Mouse (Mus musculus): Measurements from ENCODE around the gene Olfr1338. TPM values are rescaled to one million over a fixed set of nuclear protein-coding genes. Genes with fewer than 3 reads are reported as not detected.
"Not testable (repeated sequence)": the region's sequence is repeated elsewhere in the genome, so short reads cannot be mapped to it uniquely, and the experiment has no call there.

Olfr1338 gene
- not detected in 2 replicates for polyA plus RNA-seq (2015; fragmentation: Nextera tagmentation; extraction: Ambion mirVana)

DNA sequence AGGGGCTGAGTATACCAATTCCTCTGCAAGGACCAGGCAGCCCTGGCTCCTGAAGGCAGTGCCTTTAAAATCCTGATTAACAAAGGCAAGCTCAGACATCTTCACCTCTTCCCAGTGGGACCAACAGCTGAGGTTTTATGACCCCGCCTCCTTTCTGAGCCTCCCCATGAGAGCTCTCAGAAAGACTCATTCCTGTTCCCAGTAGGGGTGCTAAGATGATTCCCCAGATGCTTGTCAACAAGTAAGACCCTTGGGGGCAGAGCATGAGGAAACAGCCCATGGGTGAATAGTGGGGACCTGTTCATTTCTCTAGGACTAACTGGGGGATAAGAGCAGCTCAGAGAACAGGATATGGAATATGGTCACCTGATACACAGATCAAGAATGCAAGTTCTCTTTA, at the start of gene Olfr1338:
Gene Olfr1338, minus strand, starts transcription at position 101 of the 400 bp plus-strand sequence.
- Histone ChIP-seq H3K36me3 (no peaks in the 10 kb centered on the region), H3K27ac (no peak within 1 kb of the TSS), H3K4me1 (no peaks in the 10 kb centered on the region), H3K9ac (no peak within 1 kb of the TSS), H3K27me3 (no peaks in the 10 kb centered on the region), H3K9me3 (no peaks in the 10 kb centered on the region), H3K4me2 (no peak within 1 kb of the TSS), H3K4me3 (no peak within 1 kb of the TSS)
- 74% methylated on average over 1 of the region's 1 CpGs for WGBS
- ATAC-seq (ENCODE audit: borderline replicate concordance, extremely low read depth, low FRiP score, low TSS enrichment): no peak

DNA sequence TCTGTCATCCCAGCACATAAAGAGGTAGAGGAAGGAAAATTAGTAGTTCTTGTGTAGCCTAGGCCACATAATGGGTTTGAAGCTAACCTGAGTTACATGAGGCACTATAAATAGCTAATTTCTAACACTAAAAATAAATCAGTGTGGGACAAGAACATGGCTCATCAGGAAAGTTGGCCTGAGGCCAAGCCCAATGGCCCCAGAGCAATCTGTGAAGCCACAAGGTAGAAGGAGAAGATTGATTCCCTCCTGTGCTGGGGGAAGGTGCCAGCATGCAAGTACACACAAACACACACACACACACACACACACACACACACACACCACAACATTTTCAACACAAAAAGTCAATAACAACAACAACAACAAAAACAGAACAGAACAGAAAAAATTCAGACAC, 34.3 kb upstream of the Olfr1338 start:
- not testable (repeated sequence) for H3K4me1 ChIP-seq; H3K27ac ChIP-seq; H3K27me3 ChIP-seq; ATAC-seq (ENCODE audit: borderline replicate concordance, extremely low read depth, low FRiP score, low TSS enrichment); H3K36me3 ChIP-seq; H3K4me3 ChIP-seq; H3K9me3 ChIP-seq; H3K4me2 ChIP-seq; H3K9ac ChIP-seq

DNA sequence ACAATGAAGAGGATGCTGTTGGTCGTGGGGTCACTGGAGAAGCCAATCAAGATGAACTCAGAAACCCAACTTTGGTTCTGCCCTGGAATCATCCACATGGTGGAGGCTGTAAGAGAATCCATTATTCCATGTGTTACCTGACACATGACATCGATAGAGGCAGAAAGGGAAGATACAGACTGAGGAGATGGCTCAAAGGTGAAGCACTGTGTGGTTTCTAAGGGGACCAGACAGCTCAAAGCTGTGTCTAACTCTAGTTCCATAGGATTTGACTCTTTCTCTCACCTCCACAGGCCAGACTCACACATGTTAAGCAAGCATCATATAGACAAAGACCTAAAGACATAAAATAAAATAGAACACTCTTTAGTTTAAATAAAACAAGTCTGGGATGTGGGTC, 23.9 kb upstream of the Olfr1338 start, which contains the start of gene Olfr1337:
Gene Olfr1337, minus strand, starts transcription at position 101 of the 400 bp plus-strand sequence.
- no peak within 1 kb of the TSS for H3K9ac ChIP-seq
- WGBS: 75% methylated on average over 2 of the region's 2 CpGs
- no peak within 1 kb of the TSS for H3K27ac ChIP-seq
- H3K9me3 ChIP-seq: no peaks in the 10 kb centered on the region
- ATAC-seq (ENCODE audit: borderline replicate concordance, extremely low read depth, low FRiP score, low TSS enrichment): no peak
- H3K4me2 ChIP-seq: no peak within 1 kb of the TSS
- H3K4me1 ChIP-seq: no peaks in the 10 kb centered on the region
- H3K4me3 ChIP-seq: no peak within 1 kb of the TSS
- H3K27me3 ChIP-seq: no peaks in the 10 kb centered on the region
- H3K36me3 ChIP-seq: no peaks in the 10 kb centered on the region

DNA sequence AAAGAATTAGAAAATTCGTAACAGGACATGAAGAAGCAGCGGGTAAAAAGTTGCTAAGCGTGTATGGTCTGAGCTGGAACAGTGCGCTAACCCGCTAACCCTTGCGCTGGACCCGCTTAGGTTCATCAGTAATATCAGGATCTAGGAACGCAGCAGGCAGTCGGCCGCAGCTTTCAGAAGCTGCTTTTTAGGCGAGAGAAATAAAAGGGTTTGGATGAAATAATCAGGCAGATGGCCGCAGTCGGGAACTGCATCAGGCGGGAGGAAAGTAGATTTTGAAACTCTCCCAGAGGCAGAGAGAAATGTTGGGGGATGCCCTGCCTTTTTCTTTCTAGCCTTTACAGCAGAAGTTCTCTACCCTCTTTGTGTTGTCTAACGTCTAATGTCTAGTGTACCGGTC, 16.7 kb downstream of the Olfr1338 start:
- Histone ChIP-seq H3K27ac (no peak overlapping the region), H3K9ac (no peak overlapping the region), H3K27me3 (peaks cover 14% of the 10 kb centered on the region), H3K4me2 (no peak overlapping the region), H3K4me1 (no peaks in the 10 kb centered on the region), H3K9me3 (peaks cover 6% of the 10 kb centered on the region; the same call in 1 of the 2 replicates), H3K4me3 (no peak overlapping the region), H3K36me3 (no peaks in the 10 kb centered on the region)
- WGBS: 10% methylated on average over 16 of the region's 16 CpGs
- no peak for ATAC-seq (ENCODE audit: borderline replicate concordance, extremely low read depth, low FRiP score, low TSS enrichment)

DNA sequence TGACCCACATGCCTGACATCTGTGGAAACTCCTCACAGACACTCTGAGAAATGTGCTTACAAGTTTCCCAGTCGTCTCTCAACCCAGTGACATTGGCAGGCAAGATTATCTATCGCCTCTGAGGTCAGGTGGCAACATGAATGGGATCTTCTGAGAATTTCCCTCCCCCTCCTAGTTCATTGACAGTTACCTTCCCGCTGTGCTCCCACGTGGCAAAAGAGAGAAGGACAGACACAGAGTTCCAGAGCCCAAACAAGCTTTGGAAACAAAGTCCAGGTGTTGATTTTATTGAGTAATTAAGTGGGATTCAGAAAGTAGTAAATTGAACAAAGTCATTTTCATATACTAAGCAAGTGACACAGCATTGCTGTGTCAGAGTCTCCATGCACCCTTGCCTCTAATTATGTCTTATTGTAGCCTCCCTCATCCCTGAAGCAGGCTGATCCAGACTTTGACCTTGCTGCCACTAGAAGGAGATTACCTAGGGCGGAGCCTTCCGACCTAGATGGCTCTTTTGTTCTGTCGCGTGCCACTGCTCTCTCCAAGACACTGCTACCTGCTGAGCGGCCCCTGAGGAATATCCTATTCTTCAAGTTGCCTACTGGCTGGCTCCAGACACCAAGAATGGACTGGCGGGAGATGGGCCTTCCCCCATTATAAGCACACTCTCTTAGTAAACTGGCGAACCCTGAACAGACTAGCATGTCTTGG, 17.4 kb downstream of the Olfr1338 start:
- Histone ChIP-seq H3K36me3 (no peaks in the 10 kb centered on the region), H3K4me1 (no peaks in the 10 kb centered on the region), H3K27me3 (peaks cover 14% of the 10 kb centered on the region), H3K4me3 (no peak overlapping the region), H3K9ac (no peak overlapping the region), H3K27ac (no peak overlapping the region), H3K4me2 (no peak overlapping the region), H3K9me3 (0 out of 2 replicates have a peak, but pooled peaks cover under 1% of the 10 kb centered on the region)
- 5% methylated on average over 11 of the region's 11 CpGs for WGBS
- no peak for ATAC-seq (ENCODE audit: borderline replicate concordance, extremely low read depth, low FRiP score, low TSS enrichment)

DNA sequence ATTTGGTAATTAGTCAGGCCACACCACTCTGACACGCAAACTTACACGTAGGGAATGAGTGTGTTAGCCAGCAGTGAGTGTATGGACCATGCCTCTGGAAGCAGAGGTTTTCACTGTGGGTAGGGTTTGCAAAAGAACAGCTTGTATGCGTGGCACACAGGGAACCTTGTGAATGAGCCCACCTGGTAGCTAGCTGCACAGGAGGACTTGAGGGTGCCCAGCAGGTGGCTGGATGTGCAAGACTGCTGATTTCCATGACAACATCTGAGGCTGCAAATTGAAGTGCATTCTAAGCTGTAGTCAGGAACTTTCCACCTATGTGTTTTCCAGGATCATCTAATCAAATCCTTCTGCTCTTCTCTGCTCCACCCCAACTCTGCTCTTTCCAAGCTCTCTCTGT, 19.0 kb downstream of the Olfr1338 start:
- WGBS: 55% methylated on average over 3 of the region's 3 CpGs
- Histone ChIP-seq H3K4me2 (no peak overlapping the region), H3K9ac (no peak overlapping the region), H3K9me3 (no peaks in the 10 kb centered on the region), H3K27ac (no peak overlapping the region), H3K36me3 (no peaks in the 10 kb centered on the region), H3K4me3 (no peak overlapping the region), H3K27me3 (peaks cover 14% of the 10 kb centered on the region), H3K4me1 (no peaks in the 10 kb centered on the region)
- ATAC-seq (ENCODE audit: borderline replicate concordance, extremely low read depth, low FRiP score, low TSS enrichment): no peak

DNA sequence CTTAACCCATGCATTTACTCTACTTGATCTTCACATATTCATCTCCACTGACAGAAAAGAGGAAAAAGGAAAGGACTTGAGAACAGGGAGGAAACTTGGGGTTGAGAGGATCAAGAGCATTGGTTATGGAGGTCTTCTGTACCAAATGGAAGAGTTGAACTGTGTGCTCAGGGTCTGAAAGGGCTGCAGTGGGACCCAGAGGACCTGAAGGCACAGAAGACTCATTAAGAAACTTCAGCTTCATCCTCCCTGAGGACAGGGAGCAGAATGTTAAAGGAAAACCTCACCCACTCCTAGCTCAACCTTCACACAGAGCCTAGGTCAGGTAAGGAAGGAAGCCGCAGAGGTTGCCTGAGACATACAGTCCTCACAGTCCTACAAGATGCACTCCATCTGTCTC, 26.7 kb downstream of the Olfr1338 start, which contains the start of gene Olfr1339:
Gene Olfr1339, plus strand, starts transcription at position 301 of the 400 bp plus-strand sequence.
- no peaks in the 10 kb centered on the region for H3K36me3 ChIP-seq
- H3K4me1 ChIP-seq: no peaks in the 10 kb centered on the region
- no peak within 1 kb of the TSS for H3K27ac ChIP-seq
- H3K9me3 ChIP-seq: no peaks in the 10 kb centered on the region
- no peak within 1 kb of the TSS for H3K4me2 ChIP-seq
- H3K27me3 ChIP-seq: no peaks in the 10 kb centered on the region
- WGBS: 78% methylated on average over 1 of the region's 1 CpGs
- no peak for ATAC-seq (ENCODE audit: borderline replicate concordance, extremely low read depth, low FRiP score, low TSS enrichment)
- no peak within 1 kb of the TSS for H3K9ac ChIP-seq
- no peak within 1 kb of the TSS for H3K4me3 ChIP-seq

DNA sequence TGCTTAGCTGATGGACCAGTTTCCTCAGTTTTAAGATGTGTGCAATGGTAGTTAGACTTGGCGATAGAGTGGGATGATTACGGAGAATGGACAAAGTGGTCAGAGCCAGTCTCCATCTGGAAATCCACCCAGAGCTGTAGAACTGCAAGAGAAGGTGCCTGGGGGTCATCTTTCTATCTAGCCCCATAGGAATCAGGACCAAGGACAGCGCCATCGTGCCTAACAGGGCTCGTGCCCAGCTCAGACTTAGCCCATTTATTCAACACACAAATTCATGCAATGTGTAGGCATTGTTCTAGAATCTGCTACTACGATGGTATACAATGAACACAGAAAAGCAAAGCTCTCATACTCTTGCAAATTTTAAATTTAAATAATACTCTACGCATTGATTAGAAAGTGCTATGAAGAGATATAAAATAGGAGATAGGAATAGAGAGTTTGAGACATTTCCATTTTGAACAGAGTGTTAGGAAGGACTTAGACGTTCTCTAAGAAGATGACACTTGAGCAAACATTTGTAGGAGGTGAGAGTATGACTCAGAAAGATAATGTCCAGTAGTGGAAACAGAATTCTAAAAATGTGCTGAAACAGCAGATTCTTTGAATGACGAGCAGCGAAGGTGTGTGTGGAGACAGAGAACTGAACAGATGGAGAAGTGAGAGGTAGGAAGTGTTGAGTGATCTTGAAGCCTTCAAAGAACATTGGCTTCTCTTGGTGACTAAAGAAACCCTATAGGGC, 36.6 kb downstream of the Olfr1338 start:
- H3K4me2 ChIP-seq: no peak overlapping the region
- H3K9ac ChIP-seq: no peak overlapping the region
- H3K36me3 ChIP-seq: no peaks in the 10 kb centered on the region
- H3K27me3 ChIP-seq: no peaks in the 10 kb centered on the region
- no peak overlapping the region for H3K4me3 ChIP-seq
- no peak overlapping the region for H3K27ac ChIP-seq
- ATAC-seq (ENCODE audit: borderline replicate concordance, extremely low read depth, low FRiP score, low TSS enrichment): no peak
- no peaks in the 10 kb centered on the region for H3K9me3 ChIP-seq
- H3K4me1 ChIP-seq: no peaks in the 10 kb centered on the region
- 51% methylated on average over 10 of the region's 10 CpGs for WGBS

DNA sequence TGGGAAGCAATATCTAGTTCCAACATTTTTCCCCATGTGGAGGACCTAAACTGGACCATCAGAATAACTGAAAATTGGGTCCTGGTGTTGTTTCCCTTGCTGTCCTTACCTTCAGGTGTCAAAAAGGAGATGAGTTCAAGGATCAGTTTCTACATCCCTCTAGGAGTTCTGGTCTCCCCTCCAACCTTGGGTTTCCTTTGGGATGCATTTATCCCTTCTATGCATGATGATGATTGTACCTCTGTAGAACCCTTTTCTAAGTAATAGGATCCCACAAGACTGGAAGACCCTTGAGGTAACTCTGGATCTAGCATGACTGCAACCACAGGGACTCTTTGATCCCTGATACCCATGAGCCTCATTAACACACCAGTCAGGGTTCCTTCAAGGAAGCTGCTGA, 38.7 kb downstream of the Olfr1338 start, which contains the start of gene Olfr1340:
Gene Olfr1340, plus strand, starts transcription at position 301 of the 400 bp plus-strand sequence.
- Histone ChIP-seq H3K4me2 (no peak within 1 kb of the TSS), H3K27ac (no peak within 1 kb of the TSS), H3K27me3 (no peaks in the 10 kb centered on the region), H3K4me3 (no peak within 1 kb of the TSS), H3K4me1 (no peaks in the 10 kb centered on the region), H3K9ac (no peak within 1 kb of the TSS), H3K36me3 (no peaks in the 10 kb centered on the region), H3K9me3 (no peaks in the 10 kb centered on the region)
- no peak for ATAC-seq (ENCODE audit: borderline replicate concordance, extremely low read depth, low FRiP score, low TSS enrichment)

DNA sequence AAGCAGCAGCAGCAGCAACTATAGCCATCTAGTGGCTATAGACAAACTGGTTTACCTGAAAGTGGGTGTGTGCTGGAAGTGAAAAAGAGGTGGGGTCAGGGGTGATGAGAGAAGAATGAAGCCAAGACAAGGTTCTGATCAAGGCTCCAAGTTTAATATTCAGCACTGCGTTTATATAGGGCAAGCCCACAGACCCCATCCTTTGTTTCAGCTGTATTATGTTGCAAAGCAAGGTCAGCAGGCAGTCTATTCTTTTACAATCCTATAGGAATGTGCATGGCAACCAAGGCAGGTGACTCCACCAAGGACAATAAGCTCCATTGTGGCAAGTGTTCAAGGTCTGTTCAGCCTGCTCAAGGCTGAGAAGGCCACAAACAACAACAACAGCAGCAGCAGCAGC, 46.9 kb downstream of the Olfr1338 start:
- Histone ChIP-seq H3K4me1 (no peaks in the 10 kb centered on the region), H3K27me3 (no peaks in the 10 kb centered on the region), H3K9me3 (no peaks in the 10 kb centered on the region), H3K4me3 (no peak overlapping the region), H3K36me3 (no peaks in the 10 kb centered on the region), H3K27ac (no peak overlapping the region), H3K9ac (no peak overlapping the region), H3K4me2 (no peak overlapping the region)
- no peak for ATAC-seq (ENCODE audit: borderline replicate concordance, extremely low read depth, low FRiP score, low TSS enrichment)
- WGBS: 57% methylated on average over 1 of the region's 1 CpGs

DNA sequence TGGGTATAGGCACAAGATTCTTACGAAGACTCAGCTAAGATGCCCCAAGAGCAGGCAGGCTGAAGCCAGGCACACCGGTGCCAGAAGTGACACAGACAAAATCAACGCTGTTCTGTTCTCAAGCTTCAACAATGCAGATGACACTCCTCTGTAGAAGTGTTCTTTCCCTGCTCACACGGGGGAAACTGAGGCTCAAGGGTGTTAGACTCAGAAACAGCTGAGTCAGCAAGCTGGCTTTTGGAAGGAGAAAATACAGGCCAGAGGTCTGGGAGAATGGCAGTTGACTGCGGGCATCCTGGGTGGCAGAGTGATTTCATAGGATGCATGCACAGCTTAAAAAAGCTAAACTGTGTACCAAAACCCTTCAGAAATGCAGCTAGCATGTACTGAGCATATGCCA, 50.5 kb downstream of the Olfr1338 start:
- Histone ChIP-seq H3K9me3 (no peaks in the 10 kb centered on the region), H3K36me3 (no peaks in the 10 kb centered on the region), H3K27ac (no peak overlapping the region), H3K9ac (no peak overlapping the region), H3K4me2 (no peak overlapping the region), H3K4me1 (no peaks in the 10 kb centered on the region), H3K27me3 (no peaks in the 10 kb centered on the region), H3K4me3 (no peak overlapping the region)
- no peak for ATAC-seq (ENCODE audit: borderline replicate concordance, extremely low read depth, low FRiP score, low TSS enrichment)
- 79% methylated on average over 5 of the region's 5 CpGs for WGBS

DNA sequence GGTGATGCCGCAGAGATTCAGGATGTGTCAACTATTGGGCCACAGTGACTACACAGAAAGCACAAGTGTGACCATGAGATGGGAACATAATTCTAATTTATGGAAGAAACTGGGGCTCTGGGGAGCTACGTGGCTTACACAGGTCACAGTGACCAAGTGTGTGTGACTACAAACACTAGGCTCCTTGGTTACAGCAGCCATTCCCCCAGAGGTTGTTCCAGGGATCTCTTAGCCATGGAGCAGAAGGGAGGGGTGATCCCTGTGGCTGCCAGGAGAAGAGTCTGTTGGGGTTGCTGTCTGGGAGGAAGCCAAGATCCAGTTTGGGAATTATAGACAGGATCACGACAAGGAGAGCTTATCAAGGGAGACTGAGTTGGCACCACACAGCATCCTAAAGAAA, 55.3 kb downstream of the Olfr1338 start, which contains the start of gene Olfr1341:
Gene Olfr1341, plus strand, starts transcription at position 301 of the 400 bp plus-strand sequence.
- Histone ChIP-seq H3K9me3 (no peaks in the 10 kb centered on the region), H3K4me3 (no peak within 1 kb of the TSS), H3K27me3 (no peaks in the 10 kb centered on the region), H3K4me1 (no peaks in the 10 kb centered on the region), H3K9ac (no peak within 1 kb of the TSS), H3K27ac (no peak within 1 kb of the TSS), H3K36me3 (no peaks in the 10 kb centered on the region), H3K4me2 (no peak within 1 kb of the TSS)
- WGBS: 74% methylated on average over 3 of the region's 3 CpGs
- ATAC-seq (ENCODE audit: borderline replicate concordance, extremely low read depth, low FRiP score, low TSS enrichment): no peak

All from lung, embryonic 15.5 days (tissue).